Mouse (Mus musculus): ENCODE data around the gene Capg. TPM values are rescaled to one million over a fixed set of nuclear protein-coding genes. Genes with fewer than 3 reads are reported as not detected.

The Capg gene
- polyA plus RNA-seq, 1 experiment from 2014 or later = 32.8 TPM

GRCm38 (mm10) chr6:72570644-72571397, 26.6 kb downstream of the Capg start:
- H3K9me3 ChIP-seq (replicated peaks; ENCODE audit: control insufficient read depth, low read length) = no peaks in the 10 kb centered on the region
- H3K9ac ChIP-seq (ENCODE audit: low read length) = no peak overlapping the region
- H3K4me3 ChIP-seq (ENCODE audit: low read length) = no peak overlapping the region
- WGBS = 81% methylated on average over 10 of the region's 10 CpGs
- no peak overlapping the region for H3K27ac ChIP-seq (ENCODE audit: low read length)
- H3K4me2 ChIP-seq (ENCODE audit: low read depth, low read length) = no peak overlapping the region
- ATAC-seq (replicated peaks; ENCODE audit: extremely low read depth, insufficient read depth, low FRiP score) = peak; percentile 33; the same call in 1 of the 2 replicates
- H3K4me1 ChIP-seq (ENCODE audit: control insufficient read depth, insufficient read depth, low read length) = peaks cover 1% of the 10 kb centered on the region; the same call in 1 of the 2 replicates
- no peaks in the 10 kb centered on the region for H3K27me3 ChIP-seq (ENCODE audit: control insufficient read depth, insufficient read depth, low read length)
- peaks cover 2% of the 10 kb centered on the region; the same call in 1 of the 2 replicates for H3K36me3 ChIP-seq (ENCODE audit: control insufficient read depth, insufficient read depth)

DNA sequence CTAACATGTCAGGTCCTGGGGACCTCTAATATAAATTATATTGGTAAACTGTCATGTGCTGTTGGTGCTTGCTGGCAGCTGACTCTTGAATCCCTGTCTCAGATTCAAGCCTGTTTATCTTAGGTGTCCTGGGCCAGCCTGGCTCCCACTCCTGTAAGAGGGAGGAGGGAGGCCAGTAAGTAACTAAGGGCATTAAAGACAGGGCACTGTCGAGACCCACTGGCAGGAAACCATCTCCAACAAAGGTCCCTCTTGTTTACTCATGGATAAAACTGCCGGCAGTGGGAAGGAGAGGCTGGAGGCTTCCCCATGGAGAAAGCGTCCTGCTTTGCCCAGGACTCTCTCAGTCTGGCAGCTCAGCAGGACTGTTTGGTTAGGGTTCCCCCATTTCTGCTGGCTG, 27.6 kb downstream of the Capg start:
- H3K9ac ChIP-seq (ENCODE audit: low read length) = no peak overlapping the region
- ATAC-seq (replicated peaks; ENCODE audit: extremely low read depth, insufficient read depth, low FRiP score) = no peak
- H3K27me3 ChIP-seq (ENCODE audit: control insufficient read depth, insufficient read depth, low read length) = no peaks in the 10 kb centered on the region
- H3K4me2 ChIP-seq (ENCODE audit: low read depth, low read length) = no peak overlapping the region
- H3K4me1 ChIP-seq (ENCODE audit: control insufficient read depth, insufficient read depth, low read length) = no peaks in the 10 kb centered on the region
- no peak overlapping the region for H3K27ac ChIP-seq (ENCODE audit: low read length)
- H3K36me3 ChIP-seq (ENCODE audit: control insufficient read depth, insufficient read depth) = peaks cover 2% of the 10 kb centered on the region; the same call in 1 of the 2 replicates
- WGBS = 41% methylated on average over 3 of the region's 3 CpGs
- H3K9me3 ChIP-seq (replicated peaks; ENCODE audit: control insufficient read depth, low read length) = no peaks in the 10 kb centered on the region
- no peak overlapping the region for H3K4me3 ChIP-seq (ENCODE audit: low read length)

DNA sequence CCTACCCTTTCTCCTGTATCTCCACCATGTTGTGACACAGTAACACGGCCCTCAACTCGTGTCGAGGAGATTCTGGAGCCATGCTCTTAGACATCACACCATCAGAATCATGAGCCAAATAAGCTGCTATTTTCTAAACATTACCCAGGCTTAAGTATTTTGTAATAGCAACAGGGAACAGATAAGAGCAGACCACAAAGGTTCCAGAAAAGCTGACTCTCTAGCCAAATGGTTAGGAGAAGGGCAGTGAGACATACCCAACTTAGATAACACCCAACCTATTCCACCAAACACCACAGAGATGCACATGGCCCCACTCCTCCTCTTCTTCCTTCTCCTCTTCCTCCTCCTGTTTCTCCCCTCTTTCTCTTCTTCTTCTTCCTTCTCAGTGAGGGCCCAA, 31.9 kb downstream of the Capg start:
- WGBS = 92% methylated on average over 3 of the region's 3 CpGs
- peaks cover 8% of the 10 kb centered on the region for H3K36me3 ChIP-seq (ENCODE audit: control insufficient read depth, insufficient read depth)
- no peaks in the 10 kb centered on the region for H3K27me3 ChIP-seq (ENCODE audit: control insufficient read depth, insufficient read depth, low read length)
- no peak overlapping the region for H3K27ac ChIP-seq (ENCODE audit: low read length)
- ATAC-seq (replicated peaks; ENCODE audit: extremely low read depth, insufficient read depth, low FRiP score) = no peak
- H3K4me1 ChIP-seq (ENCODE audit: control insufficient read depth, insufficient read depth, low read length) = no peaks in the 10 kb centered on the region
- no peak overlapping the region for H3K4me3 ChIP-seq (ENCODE audit: low read length)
- no peaks in the 10 kb centered on the region for H3K9me3 ChIP-seq (replicated peaks; ENCODE audit: control insufficient read depth, low read length)
- H3K9ac ChIP-seq (ENCODE audit: low read length) = no peak overlapping the region
- H3K4me2 ChIP-seq (ENCODE audit: low read depth, low read length) = no peak overlapping the region

- Histone ChIP-seq H3K27ac (ENCODE audit: low read length) (no peak overlapping the region), H3K27me3 (ENCODE audit: control insufficient read depth, insufficient read depth, low read length) (no peaks in the 10 kb centered on the region), H3K9ac (ENCODE audit: low read length) (no peak overlapping the region), H3K36me3 (ENCODE audit: control insufficient read depth, insufficient read depth) (peaks cover 11% of the 10 kb centered on the region), H3K4me1 (ENCODE audit: control insufficient read depth, insufficient read depth, low read length) (no peaks in the 10 kb centered on the region), H3K4me2 (ENCODE audit: low read depth, low read length) (no peak overlapping the region), H3K4me3 (ENCODE audit: low read length) (no peak overlapping the region), H3K9me3 (replicated peaks; ENCODE audit: control insufficient read depth, low read length) (no peaks in the 10 kb centered on the region)
- 73% methylated on average over 11 of the region's 11 CpGs for whole genome bisulfite sequencing
- ATAC-seq (replicated peaks; ENCODE audit: extremely low read depth, insufficient read depth, low FRiP score) = no peak
Observed at GRCm38 (mm10) chr6:72581625-72582382, 37.6 kb downstream of the Capg start.

DNA sequence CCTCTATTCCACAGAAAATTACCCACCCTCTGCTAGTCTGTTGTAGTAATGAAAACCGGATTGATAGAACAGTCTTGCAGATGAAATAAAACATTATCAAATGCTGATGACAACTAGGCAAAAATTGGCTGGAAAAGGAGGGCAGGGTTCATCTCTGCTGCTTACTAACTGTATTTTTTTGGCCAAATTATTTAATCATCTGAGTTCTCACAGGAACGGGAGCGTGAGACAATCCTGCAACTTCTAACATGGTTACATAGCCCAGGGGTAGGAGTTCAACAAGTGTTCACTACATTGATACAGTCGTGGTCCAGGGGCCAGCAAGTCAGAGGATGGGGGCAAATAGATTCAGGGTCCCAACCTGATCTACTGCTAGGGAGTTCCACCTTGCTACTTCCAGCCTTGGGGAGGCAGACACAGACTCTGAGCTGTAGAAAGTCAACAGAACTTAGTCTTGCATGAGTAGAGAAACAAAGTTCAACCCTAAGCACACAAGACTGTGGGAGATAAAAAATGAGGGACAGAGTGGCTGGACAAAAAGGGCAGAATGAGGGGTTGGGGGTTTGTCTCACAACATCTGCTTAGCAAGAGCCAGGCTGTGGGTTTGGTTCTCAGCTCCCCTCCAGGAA, 39.1 kb downstream of the Capg start:
- H3K4me2 ChIP-seq (ENCODE audit: low read depth, low read length) = no peak overlapping the region
- H3K9ac ChIP-seq (ENCODE audit: low read length) = no peak overlapping the region
- H3K4me1 ChIP-seq (ENCODE audit: control insufficient read depth, insufficient read depth, low read length) = no peaks in the 10 kb centered on the region
- ATAC-seq (replicated peaks; ENCODE audit: extremely low read depth, insufficient read depth, low FRiP score) = no peak
- peaks cover 11% of the 10 kb centered on the region for H3K36me3 ChIP-seq (ENCODE audit: control insufficient read depth, insufficient read depth)
- 88% methylated on average over 4 of the region's 4 CpGs for WGBS
- H3K27ac ChIP-seq (ENCODE audit: low read length) = no peak overlapping the region
- H3K9me3 ChIP-seq (replicated peaks; ENCODE audit: control insufficient read depth, low read length) = no peaks in the 10 kb centered on the region
- H3K4me3 ChIP-seq (ENCODE audit: low read length) = no peak overlapping the region
- no peaks in the 10 kb centered on the region for H3K27me3 ChIP-seq (ENCODE audit: control insufficient read depth, insufficient read depth, low read length)

DNA sequence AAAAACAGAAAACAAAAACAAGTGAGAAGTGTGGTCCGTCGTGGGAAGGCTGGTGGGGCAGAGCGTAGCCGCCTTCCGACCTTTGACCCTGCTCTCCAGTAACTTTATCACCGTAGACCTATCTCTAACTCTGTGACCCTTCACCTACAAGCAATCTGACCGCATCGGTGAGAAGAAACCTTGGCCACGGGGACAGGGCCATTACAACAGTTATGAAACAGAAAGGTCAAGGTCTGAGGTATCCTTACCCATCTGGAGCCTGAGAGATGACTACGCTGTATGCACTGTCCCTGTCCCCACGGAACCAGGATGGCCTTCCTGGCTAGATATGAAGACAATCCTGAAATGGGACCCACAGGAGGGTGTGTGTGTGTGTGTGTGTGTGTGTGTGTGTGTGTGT, 40.0 kb downstream of the Capg start:
- Histone ChIP-seq H3K4me1 (ENCODE audit: control insufficient read depth, insufficient read depth, low read length) (no peaks in the 10 kb centered on the region), H3K4me2 (ENCODE audit: low read depth, low read length) (no peak overlapping the region), H3K9ac (ENCODE audit: low read length) (no peak overlapping the region), H3K36me3 (ENCODE audit: control insufficient read depth, insufficient read depth) (peaks cover 11% of the 10 kb centered on the region), H3K4me3 (ENCODE audit: low read length) (no peak overlapping the region), H3K27me3 (ENCODE audit: control insufficient read depth, insufficient read depth, low read length) (no peaks in the 10 kb centered on the region), H3K9me3 (replicated peaks; ENCODE audit: control insufficient read depth, low read length) (no peaks in the 10 kb centered on the region), H3K27ac (ENCODE audit: low read length) (no peak overlapping the region)
- 78% methylated on average over 11 of the region's 11 CpGs for WGBS
- ATAC-seq (replicated peaks; ENCODE audit: extremely low read depth, insufficient read depth, low FRiP score) = no peak

- Histone ChIP-seq H3K4me3 (ENCODE audit: low read length) (no peak overlapping the region), H3K9ac (ENCODE audit: low read length) (no peak overlapping the region), H3K9me3 (replicated peaks; ENCODE audit: control insufficient read depth, low read length) (no peaks in the 10 kb centered on the region), H3K27ac (ENCODE audit: low read length) (no peak overlapping the region), H3K4me1 (ENCODE audit: control insufficient read depth, insufficient read depth, low read length) (no peaks in the 10 kb centered on the region), H3K27me3 (ENCODE audit: control insufficient read depth, insufficient read depth, low read length) (no peaks in the 10 kb centered on the region), H3K36me3 (ENCODE audit: control insufficient read depth, insufficient read depth) (0 out of 2 replicates have a peak, but pooled peaks cover 4% of the 10 kb centered on the region), H3K4me2 (ENCODE audit: low read depth, low read length) (no peak overlapping the region)
- 77% methylated on average over 3 of the region's 3 CpGs for WGBS
- no peak for ATAC-seq (replicated peaks; ENCODE audit: extremely low read depth, insufficient read depth, low FRiP score)
Observed at GRCm38 (mm10) chr6:72586701-72587100, 42.5 kb downstream of the Capg start.

- Histone ChIP-seq H3K4me2 (ENCODE audit: low read depth, low read length) (no peak overlapping the region), H3K4me1 (ENCODE audit: control insufficient read depth, insufficient read depth, low read length) (no peaks in the 10 kb centered on the region), H3K27me3 (ENCODE audit: control insufficient read depth, insufficient read depth, low read length) (no peaks in the 10 kb centered on the region), H3K4me3 (ENCODE audit: low read length) (no peak overlapping the region), H3K27ac (ENCODE audit: low read length) (no peak overlapping the region), H3K9me3 (replicated peaks; ENCODE audit: control insufficient read depth, low read length) (no peaks in the 10 kb centered on the region), H3K36me3 (ENCODE audit: control insufficient read depth, insufficient read depth) (0 out of 2 replicates have a peak, but pooled peaks cover 4% of the 10 kb centered on the region), H3K9ac (ENCODE audit: low read length) (no peak overlapping the region)
- no peak for ATAC-seq (replicated peaks; ENCODE audit: extremely low read depth, insufficient read depth, low FRiP score)
Observed at GRCm38 (mm10) chr6:72588307-72588706, 44.1 kb downstream of the Capg start.

- Histone ChIP-seq H3K9me3 (replicated peaks; ENCODE audit: control insufficient read depth, low read length) (no peaks in the 10 kb centered on the region), H3K4me3 (ENCODE audit: low read length) (no peak overlapping the region), H3K9ac (ENCODE audit: low read length) (no peak overlapping the region), H3K27me3 (ENCODE audit: control insufficient read depth, insufficient read depth, low read length) (no peaks in the 10 kb centered on the region), H3K4me2 (ENCODE audit: low read depth, low read length) (no peak overlapping the region), H3K27ac (ENCODE audit: low read length) (no peak overlapping the region), H3K4me1 (ENCODE audit: control insufficient read depth, insufficient read depth, low read length) (no peaks in the 10 kb centered on the region), H3K36me3 (ENCODE audit: control insufficient read depth, insufficient read depth) (no peaks in the 10 kb centered on the region)
- ATAC-seq (replicated peaks; ENCODE audit: extremely low read depth, insufficient read depth, low FRiP score) = no peak
Observed at GRCm38 (mm10) chr6:72590111-72590510, 45.9 kb downstream of the Capg start.

Data from heart, embryonic 16.5 days (tissue).